Mouse (Mus musculus): ENCODE data around the gene Dhodh. TPM values are rescaled to one million over a fixed set of nuclear protein-coding genes. Genes with fewer than 3 reads are reported as not detected.

The Dhodh gene
- total RNA-seq, 2 experiments from 2014 or later, result 12.9 to 14.0 TPM

DNA sequence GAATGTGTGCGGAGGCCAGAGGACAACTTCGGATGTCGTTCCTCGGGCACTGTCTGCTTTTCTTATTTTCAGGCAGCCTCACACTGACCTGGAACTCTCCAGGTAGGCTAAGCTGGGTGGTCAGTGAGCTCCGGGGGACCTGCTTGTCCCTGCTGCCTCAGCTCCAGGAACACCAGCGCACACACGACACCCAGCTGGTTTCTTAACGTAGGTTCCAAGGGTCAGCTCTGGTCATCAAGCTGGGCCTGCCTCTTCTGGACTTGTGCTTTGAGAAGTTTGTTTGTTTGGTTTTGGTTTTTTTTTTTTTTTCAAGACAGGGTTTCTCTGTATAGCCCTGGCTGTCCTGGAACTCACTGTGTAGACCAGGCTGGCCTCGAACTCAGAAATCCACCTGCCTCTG, 17.6 kb downstream of the Dhodh start:
- intact Hi-C loops (cut with DNase I), result no loop called here
- DNase-seq, result no peak

DNA sequence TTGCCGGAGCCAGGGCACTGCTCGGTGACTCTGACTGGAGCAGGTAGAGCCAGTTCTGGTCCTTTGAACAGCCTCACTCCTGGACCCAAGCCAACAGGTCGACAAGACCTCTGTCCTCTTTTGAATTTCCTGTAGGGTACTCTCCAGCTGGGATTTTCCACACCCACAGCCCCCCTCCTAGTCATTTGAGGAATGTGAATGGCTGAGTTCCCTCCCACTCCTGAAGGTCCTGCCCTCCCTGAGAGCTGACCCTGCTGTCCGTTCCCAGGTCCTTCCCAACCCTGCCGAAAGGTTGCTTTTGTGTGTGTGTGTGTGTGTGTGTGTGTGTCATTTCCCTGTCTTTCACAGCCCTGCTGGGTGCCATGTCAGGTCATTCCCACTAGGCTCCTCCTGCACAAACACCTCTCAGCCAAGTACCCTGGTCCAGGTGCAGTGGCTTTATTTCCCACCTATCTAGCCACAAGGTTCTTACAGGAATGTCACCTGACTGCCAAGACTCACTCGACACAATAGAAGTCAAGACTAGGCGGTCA, 21.4 kb downstream of the Dhodh start:
- intact Hi-C loops (cut with DNase I), result no loop called here

DNA sequence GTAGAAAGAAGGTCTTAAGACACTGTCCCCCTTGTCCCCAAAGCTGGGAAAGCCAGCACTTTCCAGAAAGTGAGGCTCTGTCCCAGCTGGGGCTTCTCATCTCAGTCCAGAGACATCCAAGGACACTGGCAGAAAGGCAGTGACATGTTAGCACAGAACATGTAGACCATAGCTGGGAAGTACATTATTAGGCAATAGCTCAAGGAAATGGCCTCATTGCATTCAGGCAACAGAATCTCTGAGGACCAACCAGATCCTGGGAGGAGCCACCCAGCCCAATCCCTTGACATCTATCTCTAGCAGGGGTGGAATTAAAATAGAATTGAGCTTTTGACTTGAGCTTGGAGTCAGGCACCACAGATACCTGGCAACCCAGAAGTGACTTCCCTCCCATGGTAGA, 22.8 kb downstream of the Dhodh start:
- intact Hi-C loops (cut with DNase I), result no loop called here
- DNase-seq, result no peak

More for the DNA sequence above, 21.4 kb downstream of the Dhodh start:
- no peak for DNase-seq

DNA sequence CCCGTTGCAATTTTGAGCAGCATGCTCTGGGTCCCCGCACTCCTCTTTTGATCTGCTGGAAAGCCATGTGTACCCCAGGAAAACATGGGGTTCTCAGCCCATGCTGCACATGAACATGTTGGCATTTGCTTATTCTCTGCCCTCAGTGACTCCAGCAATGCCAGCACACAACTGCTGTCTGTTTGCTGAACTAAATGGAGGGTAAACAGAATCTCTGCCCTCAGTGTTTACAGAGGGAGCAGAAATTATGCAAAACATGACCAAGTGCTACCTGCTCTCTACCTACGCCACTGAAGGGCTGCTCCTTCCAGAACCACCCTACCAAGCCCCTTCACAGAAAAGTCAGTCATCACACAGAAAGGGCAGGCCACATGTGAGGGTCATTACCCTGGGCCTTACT, 23.6 kb downstream of the Dhodh start:
- intact Hi-C loops (cut with DNase I), result no loop called here
- no peak for DNase-seq

DNA sequence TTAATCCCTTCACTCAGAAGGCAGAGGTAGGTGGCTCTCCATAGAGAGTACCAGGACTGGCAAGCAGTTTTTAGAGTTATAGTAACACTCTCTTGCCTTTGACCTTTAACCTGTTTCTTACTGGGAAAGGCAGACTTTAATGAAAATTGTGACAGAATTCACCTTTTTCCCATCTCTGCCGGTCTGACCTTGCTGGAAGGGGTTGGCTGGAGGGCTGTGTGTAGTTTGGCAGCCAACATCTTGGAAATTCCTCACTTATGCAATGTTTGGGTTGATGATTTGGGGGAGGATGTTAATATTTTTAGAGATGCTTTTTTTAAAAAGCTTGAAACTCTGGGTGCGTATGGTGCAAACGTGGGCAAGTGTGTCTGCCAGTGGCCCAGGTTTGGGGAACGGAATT, 24.2 kb downstream of the Dhodh start:
- intact Hi-C loops (cut with DNase I), result no loop called here
- no peak for DNase-seq

DNA sequence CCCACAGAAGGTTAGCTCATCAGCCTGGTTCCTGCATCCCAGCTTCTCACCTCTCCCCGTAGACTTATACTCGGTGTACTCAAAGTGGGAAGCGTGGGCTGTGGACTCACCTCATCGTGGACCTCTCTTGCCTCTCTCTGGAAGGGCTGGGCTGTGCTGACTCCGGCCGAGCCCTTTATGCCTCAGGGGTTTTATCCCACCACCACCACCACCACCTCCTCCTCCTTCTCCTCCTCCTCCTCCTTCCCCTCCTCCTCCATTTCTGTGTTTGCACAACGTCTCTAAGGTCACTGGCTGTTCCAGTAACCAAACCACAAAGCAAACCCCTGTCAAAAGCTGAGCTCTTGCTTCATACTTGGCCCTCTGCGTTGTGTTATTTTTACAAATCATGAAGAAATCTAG, 29.6 kb downstream of the Dhodh start, which contains the start of gene Hp:
Hp (minus strand) TSS at position 273 of the 402 bp plus-strand sequence.
- intact Hi-C loops (cut with DNase I), result no loop called here
- DNase-seq, result no peak

DNA sequence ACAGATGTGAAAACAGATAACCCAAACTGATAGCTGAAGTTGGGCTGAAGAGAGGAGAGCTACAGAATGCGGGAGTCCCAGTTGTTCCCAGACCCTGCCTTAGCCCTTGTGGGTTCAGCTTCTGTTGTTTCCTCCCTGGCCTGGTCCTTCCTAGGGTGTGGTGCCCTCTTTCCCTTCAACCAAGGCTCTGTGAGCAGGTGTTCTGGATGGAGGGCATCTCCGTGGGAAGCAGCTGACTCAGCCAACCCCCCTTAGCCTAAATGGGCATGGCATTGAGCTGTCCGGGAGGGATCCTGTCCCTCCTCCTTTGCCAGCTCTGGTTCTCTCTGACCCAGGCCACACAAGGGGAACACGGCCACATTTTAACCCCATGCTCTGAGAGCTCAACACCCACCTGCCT, 32.2 kb downstream of the Dhodh start:
- intact Hi-C loops (cut with DNase I), result no loop called here
- no peak for DNase-seq

DNA sequence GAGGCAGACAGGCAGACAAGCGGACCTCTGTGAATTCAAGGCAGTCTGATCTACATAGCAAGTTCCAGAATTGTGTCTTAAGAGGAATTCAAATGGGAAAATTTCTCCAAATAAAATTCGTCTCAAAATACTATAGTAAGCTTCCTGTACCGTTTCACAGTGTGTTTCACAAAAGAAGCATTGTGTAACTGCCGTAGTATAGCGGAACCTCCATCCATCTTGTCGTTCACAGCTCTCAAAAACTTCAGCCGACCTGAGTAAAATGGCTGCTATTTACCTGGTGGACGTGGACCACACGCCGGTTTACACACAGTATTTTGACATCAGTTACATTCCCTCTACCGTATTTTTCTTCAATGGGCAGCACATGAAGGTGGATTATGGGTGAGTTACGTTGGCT, 37.3 kb downstream of the Dhodh start:
- intact Hi-C loops (cut with DNase I), result no loop called here
- DNase-seq, result no peak

DNA sequence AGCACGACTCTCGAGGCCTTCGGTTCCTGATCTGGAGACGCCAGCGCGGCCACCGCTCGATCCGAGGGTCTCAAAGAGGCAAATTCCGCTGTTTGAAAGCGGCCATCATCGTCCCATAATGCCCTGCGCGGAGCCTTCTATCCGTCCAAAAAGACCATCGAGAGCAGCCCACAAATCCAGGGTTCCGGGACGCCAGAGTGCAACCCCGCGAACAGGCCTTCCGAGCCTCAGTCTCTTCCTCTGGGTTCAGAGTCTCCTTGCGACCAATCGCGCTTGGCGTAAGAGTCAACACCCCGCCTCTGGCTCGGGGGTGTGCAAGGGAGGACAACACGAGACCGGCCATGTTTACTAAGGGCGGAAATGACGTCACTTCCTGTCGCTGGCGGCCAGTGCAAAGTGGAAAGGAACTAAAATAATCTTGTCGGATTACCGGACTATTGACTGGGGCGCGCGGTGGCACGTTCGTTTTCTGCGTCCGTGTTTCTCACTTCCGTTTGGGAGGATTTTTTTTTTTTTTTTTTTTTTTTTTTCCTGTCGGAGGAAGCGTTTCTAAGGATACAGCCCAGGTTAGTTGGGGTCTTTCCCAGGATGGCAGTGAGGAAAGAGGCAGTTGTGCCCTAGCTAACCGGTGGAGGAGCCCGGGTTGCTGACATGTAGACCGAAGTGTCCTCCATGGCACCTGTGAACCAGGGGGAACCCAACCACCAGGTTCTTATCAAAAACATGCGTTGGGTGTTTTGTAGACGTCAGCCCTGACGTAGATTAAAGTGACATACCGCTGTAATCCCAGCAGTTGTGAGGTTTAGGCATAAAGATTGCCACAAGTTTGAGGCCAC, 42.8 kb downstream of the Dhodh start, which contains the start of the genes Dhx38 and Txnl4b:
Dhx38 (minus strand) TSS at position 364 of the 836 bp plus-strand sequence.
Txnl4b (plus strand) TSS at position 395 of the 836 bp plus-strand sequence.
- intact Hi-C loops (cut with DNase I), result loop anchor here (2.0 kb wide), 1 partner anchor 41 kb away; no protein-coding TSS in a partner anchor
- DNase-seq, result peak; percentile 96 to 98

DNA sequence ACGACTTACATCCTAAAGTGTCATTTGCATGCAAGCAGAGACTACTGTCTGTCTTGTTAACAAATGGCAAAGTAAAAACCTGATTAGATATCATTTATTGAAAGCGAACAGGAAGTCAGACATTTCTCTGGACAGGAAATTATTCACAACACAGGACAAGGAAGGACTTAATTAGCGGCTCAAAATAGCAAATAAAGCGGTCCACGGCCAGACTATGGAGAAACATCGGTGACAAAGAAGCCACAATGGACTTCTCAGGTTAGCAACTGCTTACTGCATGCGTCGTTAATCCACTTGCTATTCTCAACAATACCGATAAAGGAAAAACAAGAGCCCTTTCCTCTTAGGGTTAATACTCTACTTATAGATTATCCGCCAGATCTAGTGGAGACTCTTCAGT, 43.7 kb downstream of the Dhodh start:
- intact Hi-C loops (cut with DNase I), result loop anchor here (5.0 kb wide), 1 partner anchor 1972 kb away; no protein-coding TSS in a partner anchor
- DNase-seq, result no peak

DNA sequence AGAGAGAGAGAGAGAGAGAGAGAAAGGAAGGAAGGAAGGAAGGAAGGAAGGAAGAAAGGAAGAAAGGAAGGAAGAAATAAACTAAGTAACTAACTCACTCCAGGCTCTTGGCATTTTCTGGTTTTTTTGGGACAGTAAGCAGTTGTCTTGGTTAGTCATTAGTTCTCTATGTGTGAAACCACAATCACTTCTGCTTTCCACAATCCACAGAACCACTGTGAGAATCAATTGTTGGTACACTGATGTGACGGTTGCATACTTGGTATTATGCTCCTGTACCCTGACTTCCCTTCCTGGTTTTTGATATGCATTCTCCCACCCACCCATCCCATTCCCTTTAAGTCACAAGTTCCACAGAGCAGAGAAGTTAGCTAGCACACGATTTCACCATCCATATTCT, 44.6 kb downstream of the Dhodh start:
- DNase-seq, result no peak
- intact Hi-C loops (cut with DNase I), result loop anchor here (5.0 kb wide), 1 partner anchor 1972 kb away; no protein-coding TSS in a partner anchor

DNA sequence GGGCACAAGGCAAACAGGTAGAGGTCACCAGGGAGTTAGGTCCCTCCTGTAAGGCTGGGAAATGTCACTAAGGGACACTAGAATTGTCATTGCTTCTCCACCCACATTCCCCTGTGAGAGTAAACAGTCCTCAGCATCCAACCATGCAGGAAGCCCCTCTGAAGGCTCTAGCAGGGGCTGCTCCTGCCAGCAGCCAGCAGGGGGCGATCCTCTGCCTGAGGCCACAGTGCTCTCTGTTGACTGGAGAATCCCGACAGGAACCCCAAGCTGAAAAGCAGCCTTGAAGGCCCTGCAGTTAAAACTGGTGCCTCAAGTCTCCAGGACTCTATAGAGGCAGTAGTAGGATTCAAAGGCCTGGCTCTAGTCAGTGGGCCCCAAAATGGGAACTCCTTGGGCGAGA, 56.8 kb downstream of the Dhodh start:
- intact Hi-C loops (cut with DNase I), result no loop called here
- DNase-seq, result no peak

DNA sequence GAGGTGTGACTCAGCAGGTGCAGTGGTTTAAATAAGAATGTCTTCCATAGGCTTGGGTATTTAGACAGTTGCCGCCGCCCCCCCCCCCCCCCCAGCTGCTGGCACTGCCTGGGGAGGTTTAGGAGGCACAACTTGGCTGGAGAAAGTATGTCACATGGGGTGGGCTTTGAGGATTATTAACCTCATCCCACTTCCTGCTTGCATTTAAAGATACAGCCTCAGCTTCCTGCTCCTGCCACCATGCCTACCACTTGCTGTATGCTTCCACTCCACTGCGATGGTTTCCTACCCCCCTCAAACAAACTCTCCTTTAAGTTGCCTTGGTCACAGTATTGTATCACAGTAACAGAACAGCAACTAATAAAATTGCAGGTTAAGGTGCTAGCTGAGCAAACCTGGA, 64.4 kb downstream of the Dhodh start:
- intact Hi-C loops (cut with DNase I), result no loop called here
- DNase-seq, result no peak

DNA sequence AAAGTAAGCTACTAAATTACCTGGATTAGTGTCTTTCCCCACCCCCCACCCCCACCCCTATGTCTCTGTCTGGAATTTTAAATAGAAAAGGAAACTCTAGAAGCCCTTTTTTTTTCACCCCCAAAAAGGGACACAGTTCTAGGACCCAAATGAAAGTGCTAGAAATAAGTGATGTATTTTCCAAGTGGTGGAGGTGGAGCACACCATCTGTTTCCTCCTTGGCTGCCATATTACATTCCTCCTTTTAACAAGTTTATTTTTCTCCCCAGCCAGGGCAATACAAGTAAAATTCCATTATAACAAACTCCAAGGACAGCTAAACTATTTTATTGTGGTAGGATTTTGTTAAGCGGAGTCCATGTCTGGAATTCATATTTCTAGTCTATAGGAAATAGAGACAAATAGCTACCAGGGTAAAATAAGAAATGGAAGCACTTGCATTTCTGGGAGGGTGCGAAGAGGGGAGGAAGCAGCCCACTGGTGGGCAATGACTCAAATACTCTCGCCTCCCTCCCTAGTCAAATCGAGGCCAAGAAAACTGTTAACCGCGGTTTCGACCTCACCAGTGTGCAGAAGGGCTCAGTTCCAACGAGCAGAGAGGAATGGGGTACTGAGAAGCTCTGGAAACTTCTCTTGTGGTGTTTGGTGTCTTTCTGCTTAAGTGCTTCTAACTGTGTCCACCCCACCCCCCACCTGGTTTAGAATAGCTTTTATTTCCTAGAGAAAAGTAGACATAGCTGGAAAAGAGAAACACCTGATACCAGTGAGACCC, 65.5 kb downstream of the Dhodh start:
- intact Hi-C loops (cut with DNase I), result no loop called here
- no peak for DNase-seq

DNA sequence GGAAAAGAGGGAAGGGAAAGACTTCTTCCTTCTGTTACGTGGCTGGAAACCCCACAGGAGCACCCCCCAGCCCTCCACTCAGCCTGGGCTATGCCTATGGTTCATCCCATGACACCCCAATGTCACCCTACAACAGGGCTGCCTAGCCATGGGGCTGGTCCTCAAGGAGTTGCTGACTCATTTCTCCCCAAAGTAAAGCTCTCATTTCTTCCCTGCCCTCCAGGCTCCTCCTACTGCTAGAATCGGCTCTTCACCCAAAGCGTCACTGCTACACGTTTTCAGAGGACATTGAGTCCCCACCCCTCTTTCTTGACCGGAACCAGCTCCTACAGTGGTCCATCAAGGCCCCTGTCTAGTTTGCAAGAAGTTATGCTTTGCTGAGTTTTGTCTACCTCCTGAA, 66.3 kb downstream of the Dhodh start:
- intact Hi-C loops (cut with DNase I), result no loop called here
- DNase-seq, result no peak

Other genes with a start within 250 kb of the Dhodh start
- not detected for gene Pmfbp1, start 114.6 kb downstream of the Dhodh start, total RNA-seq (2021)
- 1 to 10 TPM; 8.8 to 9.8 TPM for gene Dhx38, start 42.8 kb downstream of the Dhodh start, total RNA-seq (2021)
- gene Txnl4b, start 42.8 kb downstream of the Dhodh start, total RNA-seq (2021), result 1 to 10 TPM; 6.8 to 7.2 TPM
- 10 to 100 TPM in 1 of 2 experiments, 1 to 10 TPM in 1; 7.1 to 21.5 TPM for gene Hp, start 29.5 kb downstream of the Dhodh start, total RNA-seq (2021)
- gene Pkd1l3, start 5.8 kb upstream of the Dhodh start, total RNA-seq (2021), result under 1 TPM in 1 of 2 experiments, not detected in 1; 0.05 TPM
- gene Ist1, start 84.6 kb upstream of the Dhodh start, total RNA-seq (2021), result 10 to 100 TPM; 25.4 to 31.4 TPM
- 1 to 10 TPM; 4.3 to 5.9 TPM for gene Zfp821, start 96.9 kb upstream of the Dhodh start, total RNA-seq (2021)
- gene Atxn1l, start 129.1 kb upstream of the Dhodh start, total RNA-seq (2021), result 10 to 100 TPM; 17.3 to 19.7 TPM
- gene Ap1g1, start 169.9 kb upstream of the Dhodh start, total RNA-seq (2021), result 10 to 100 TPM; 26.7 to 31.0 TPM

Measured in gastrocnemius, postnatal 36 days (tissue).